Mouse (Mus musculus) lung, postnatal 0 days (tissue): ENCODE results near the gene Tmsb4x.

Experiments
- CTCF ChIP-seq: IDR thresholded peaks from 2 replicates; pipeline ENCODE4 v1.5.1; 2016; ENCODE audit warnings: antibody characterized with exemption, mild to moderate bottlenecking
- EP300 ChIP-seq: IDR thresholded peaks from 2 replicates; pipeline ENCODE4 v1.6.1; 2016; ENCODE audit warnings: antibody characterized with exemption, mild to moderate bottlenecking, control low read depth

DNA sequence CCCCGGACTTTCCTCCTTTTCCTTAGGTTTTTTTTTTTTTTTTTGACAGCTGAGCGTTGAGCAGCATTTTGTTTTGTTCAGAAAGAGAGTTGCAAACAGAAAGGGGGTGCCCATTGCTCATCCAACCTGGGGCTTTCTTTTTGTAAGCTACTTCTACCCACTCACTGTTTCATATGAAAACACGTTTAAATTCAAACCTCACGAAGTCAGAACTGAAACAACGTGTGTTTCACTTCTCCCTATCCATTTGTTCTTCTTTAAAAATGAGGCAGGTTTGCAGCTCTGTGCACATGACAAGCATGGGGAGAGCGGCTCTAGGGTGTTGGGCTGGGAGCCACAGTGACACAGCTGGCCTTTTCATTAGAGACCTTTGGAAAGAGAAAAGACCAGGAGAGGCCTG lies 33.8 kb downstream of the Tmsb4x start:
- TF ChIP-seq CTCF: no peak
- TF ChIP-seq EP300: no peak
